Mouse (Mus musculus): Measurements from ENCODE around the gene Golm1.

Golm1 gene

DNA sequence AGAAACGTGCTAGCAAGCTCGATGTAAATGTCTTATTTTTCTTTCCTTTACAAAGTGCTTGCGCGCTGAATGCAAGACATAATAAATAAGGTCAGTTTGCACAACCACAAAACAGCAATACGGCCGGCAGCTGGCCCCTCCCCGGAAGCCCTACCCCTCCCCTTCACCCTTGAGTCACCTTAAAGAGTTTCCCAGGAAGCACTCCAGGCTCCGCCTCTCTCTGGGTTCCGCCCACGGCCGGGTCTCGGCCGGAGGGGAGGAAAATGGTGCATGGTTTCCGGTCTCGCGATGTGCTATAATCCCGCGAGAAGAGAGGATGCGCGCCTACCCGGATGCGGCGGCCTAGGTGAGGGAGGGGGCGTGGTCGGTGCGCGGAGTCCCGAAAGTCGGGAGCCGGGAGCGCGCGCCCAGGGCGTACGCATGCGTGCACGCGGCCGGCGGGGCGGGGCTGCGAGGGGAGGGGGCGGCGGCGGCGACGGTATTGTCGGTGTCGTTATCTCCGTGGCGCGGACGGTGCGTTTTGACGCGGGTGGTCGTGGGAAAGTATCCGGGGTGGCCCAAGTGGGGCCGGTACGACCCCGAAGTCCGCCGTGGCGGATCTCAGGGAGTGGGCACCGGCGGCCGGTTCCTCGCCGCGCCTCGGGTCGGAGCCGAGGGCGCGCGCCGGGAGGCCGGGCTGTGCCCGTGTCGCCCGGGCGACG, 90.5 kb downstream of the Golm1 start, which contains the start of the genes Agtpbp1 and Naa35:
Gene Agtpbp1, minus strand, starts transcription at position 281 of the 701 bp plus-strand sequence.
Gene Naa35, plus strand, starts transcription at position 313 of the 701 bp plus-strand sequence.
- peak; percentile 100 for DNase-seq
